Mouse (Mus musculus) adrenal gland, adult 8-10 months (tissue): ENCODE measurements around the gene Mecom. TPM values are rescaled to one million over a fixed set of nuclear protein-coding genes. Genes with fewer than 3 reads are reported as not detected.

Experiments
- DNase-seq: peaks from one replicate; pipeline ENCODE4 v3.0.0; 2022
- total RNA-seq, 4 experiments: library from RNA; stranded (reverse); gene quantifications; 2 replicates each; pipeline ENCODE4 v1.2.4; 2022

Gene Mecom
- total RNA-seq, 4 experiments from 2014 or later: 5.9 to 8.9 (median 6.3) TPM

GRCm38 (mm10) chr3:30097129-30097528 lies 450.7 kb downstream of the Mecom start:
- no peak for DNase-seq

- no peak for DNase-seq
These were observed 454.8 kb downstream of the Mecom start for GRCm38 (mm10) chr3:30093005-30093404.

DNA sequence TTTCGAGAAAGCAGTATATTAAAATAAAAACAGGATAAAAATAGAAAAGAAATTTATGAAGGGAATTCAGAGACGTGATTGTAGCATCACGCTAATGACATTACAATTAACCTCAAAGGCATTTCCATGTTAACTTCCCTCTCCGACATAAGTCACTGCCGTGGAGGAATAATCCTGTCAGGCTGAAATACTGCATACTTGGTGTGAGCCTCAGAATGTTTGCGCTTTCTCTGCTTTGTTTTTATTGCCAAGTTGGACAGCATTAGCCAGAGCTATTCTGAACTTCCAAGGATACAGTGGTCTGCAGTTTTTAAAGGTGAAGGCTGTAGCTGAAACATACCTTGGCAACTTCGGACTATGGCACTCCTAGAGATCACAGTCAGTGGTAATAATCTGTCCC lies 455.3 kb downstream of the Mecom start:
- no peak for DNase-seq

GRCm38 (mm10) chr3:30091860-30092259 lies 455.9 kb downstream of the Mecom start:
- no peak for DNase-seq

GRCm38 (mm10) chr3:30091401-30091800 lies 456.4 kb downstream of the Mecom start:
- no peak for DNase-seq

GRCm38 (mm10) chr3:30086139-30086538 lies 461.7 kb downstream of the Mecom start:
- DNase-seq: no peak

GRCm38 (mm10) chr3:30083842-30084241 lies 464.0 kb downstream of the Mecom start:
- DNase-seq: no peak

GRCm38 (mm10) chr3:30083268-30083667 lies 464.5 kb downstream of the Mecom start:
- DNase-seq: no peak

DNA sequence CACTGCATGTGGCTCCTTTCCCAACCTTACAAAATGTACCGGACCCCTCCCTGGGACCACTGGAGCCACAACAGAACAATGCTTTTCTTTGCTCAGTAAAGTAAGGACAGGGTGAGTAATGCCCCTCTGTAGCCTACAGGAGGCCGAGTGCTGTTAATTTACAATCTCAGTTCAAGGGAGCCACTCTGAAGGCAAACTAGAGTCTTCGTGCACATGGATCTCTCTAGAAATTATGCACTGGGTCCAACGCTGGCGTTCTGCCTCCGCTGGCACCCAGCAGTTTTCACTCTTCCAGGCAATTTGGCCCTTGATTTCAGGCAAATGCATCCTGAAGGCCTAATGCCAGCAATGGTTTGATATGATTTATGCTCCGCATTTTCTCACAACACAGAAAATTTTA lies 467.0 kb downstream of the Mecom start:
- no peak for DNase-seq

DNA sequence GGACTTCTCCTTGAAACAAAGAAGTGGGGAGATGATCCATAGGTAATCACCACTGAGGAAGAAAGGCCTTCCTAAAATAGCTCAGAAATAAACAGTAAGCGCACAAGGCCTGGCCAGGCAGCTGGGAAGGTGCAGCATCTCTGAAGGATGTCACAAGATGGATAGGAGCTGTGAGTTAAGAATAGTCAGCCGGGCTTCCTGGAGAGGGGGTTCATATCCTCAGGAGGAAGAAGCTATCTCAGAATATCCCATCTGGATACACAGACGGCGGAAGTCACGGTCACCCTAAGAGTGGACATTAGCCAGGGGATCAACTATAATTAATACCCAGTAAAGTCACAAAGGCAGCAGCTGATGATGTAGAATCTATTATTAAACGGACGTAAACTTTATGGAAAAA lies 471.3 kb downstream of the Mecom start:
- DNase-seq: no peak

GRCm38 (mm10) chr3:30071271-30071670 lies 476.5 kb downstream of the Mecom start:
- DNase-seq: no peak

DNA sequence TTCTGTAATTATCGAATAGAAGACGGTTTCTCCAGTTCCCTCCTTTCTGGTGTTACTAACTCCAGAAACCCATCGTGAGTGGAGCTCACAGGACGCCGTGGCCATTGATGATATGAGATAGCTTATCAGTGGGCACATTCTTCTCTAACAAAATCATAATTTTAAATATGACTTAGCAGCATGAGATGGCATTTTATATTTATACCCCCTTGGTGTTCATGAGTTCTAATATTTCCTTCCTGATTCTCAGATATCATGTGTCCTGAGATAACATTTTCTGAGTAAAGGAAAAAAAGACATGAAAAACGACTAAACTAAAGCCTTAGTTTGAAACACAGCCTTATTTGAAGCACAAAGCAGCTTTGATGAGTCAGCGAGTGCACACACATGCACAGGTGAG lies 481.3 kb downstream of the Mecom start:
- no peak for DNase-seq

DNA sequence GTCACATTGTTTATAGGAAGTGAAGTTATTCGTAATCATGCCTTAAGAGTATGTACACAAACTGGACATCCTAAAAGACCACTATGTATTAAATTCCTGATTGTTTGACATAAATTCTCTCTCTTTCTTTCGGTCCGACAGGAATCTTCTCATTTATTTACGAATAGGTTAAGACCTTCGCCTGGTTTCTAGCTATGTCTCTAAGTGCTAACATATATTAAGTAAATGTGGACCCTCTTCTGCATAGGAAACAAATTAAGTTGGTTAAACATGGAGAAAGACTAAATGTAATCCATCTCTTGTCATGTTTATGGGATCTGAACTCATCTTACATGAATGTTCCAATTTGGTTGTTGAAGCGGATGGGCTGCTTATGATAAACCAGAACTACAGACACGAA lies 487.8 kb downstream of the Mecom start:
- DNase-seq: no peak

GRCm38 (mm10) chr3:30059615-30060014 lies 488.2 kb downstream of the Mecom start:
- no peak for DNase-seq

- DNase-seq: no peak
These were observed 496.5 kb downstream of the Mecom start for GRCm38 (mm10) chr3:30051287-30051686.

DNA sequence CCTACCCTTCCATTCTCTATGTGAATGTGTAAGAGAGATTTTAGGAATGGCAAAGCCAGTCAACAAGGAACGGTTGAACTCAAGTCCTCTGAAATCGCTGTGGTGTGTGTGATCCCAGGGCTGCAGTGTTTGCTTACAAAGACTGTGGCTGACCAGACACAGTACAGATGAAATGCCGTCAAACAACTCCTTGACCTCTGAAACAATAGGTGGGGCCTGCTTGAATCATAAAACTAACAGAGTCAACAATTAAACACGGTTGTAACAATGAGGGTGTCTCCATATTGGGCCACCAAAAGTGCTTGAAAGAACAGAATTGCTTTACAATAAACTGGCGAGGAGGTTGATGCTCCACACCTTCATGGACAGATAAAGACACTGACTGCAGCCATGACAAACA lies 497.0 kb downstream of the Mecom start:
- DNase-seq: no peak

GRCm38 (mm10) chr3:30048792-30049191 lies 499.0 kb downstream of the Mecom start:
- no peak for DNase-seq

DNA sequence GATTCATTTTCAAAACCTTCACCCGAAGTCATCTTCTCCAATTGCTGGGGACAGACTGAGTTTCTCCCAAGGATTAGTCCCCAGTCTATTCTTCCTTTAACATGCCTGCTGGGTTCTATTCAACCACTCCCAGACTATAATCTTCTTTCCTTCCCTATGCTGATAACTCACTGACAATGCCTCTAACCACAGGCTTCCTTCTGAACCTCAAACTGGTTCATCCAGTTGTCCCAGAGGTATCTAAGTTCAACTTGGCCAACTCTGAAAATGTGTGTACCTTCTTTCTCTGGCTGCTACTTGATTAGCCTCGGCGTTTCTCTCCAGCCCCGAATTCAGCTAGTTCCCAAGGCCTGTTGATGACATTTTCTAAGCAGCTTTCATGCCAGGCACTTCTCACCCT lies 499.7 kb downstream of the Mecom start:
- no peak for DNase-seq

DNA sequence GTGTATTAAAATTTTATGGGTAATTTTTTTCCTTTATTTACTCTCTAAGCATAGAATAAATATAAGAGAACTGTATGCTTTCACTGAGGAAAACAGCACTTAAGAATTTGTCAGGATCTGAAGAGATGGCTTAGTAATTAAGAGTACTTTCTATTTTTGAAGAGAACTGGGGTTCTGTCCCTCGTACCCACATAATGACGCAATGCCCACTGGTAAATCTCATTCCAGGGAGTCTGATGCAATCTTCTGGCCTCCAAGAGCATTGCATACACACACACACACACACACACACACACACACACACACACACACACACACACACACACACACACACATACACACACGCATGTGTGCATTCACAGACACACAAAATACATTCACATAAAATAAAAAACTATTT lies 504.3 kb downstream of the Mecom start:
- no peak for DNase-seq

GRCm38 (mm10) chr3:30038545-30038944 lies 509.3 kb downstream of the Mecom start:
- DNase-seq: no peak

GRCm38 (mm10) chr3:30019961-30020360 lies 527.8 kb downstream of the Mecom start:
- DNase-seq: no peak

DNA sequence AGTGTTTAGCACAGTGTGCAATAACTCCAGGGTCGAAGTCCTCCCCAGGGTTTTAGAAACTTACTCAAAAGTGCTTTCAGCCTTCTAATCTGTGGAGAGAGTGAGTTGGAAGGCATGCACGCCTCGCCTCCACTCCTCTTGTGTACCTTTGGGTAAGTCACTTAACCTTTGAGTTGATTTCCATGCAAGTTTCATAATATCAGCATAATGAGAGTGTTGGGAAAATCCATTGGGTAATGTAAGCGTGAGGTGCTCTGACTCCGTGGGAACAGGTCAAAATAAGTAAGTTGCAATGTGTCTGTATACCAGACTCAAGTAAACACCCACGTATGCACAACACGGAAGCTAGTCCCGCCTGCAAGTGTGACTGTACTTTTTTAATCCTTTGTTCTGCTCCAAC lies 528.4 kb downstream of the Mecom start:
- no peak for DNase-seq

- DNase-seq: no peak
These were observed 529.6 kb downstream of the Mecom start for GRCm38 (mm10) chr3:30018202-30018601.

- no peak for DNase-seq
These were observed 531.0 kb downstream of the Mecom start for GRCm38 (mm10) chr3:30016766-30017165.

DNA sequence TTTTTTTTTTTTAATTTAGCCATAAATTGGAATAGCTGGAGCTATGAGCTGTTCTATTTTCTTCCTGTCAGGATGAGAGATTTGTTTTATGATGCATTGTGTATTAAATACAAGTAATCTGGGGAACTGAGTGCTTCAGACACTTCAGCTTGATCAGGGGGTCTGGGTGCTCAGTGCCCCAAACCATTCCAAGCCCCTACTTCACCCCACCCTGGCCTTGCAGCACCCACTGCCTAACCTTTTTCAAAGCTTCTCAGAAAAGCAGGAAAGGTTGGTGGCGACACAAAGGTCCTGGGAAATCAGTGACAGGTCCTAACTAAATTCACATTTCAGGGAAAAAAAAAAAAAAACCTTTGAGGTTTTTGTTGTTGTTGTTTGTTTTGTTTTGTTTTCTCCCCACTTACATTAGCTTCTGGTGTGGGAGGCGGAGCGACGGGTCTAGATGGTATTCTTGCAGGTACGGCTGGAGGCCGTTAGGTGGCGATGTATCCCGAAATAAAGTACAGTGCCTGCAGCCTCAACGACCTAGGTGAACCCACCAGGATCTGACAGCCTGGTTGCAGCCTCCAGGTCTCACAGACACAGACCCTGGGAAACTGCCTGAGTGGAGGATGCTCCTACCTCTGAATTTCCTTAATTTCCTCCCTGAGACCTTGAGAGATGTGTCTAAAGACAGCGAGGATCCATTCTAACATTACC lies 532.7 kb downstream of the Mecom start:
- peak; percentile 24 for DNase-seq
